25 mouse cellular contexts compared by ENCODE assay signal in the genomic region with DNA sequence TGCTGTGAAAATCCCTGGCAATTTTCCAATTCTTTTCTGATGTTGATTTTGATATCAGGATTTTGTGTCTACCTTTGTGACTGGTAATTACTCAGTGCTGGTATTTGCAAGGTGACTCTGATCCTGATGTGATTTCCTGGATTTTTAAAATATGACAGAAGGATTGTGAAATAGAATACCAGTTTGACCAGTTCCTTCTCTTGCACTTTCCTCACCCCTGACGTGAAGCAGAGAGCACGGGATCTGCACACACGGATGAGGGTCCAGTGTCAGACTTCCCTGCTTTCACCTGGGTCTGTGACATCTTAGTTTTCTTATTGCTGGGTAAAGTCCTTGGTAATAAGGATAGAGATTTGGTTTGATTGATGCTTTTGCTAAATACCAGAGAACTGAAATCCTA.
"Had no signal": no experiment of that assay in that cellular context is flagged by ENCODE, and none has a peak within 500 bp of the region (broad histone marks: within the 10 kb centered on the region; RNA-seq: fewer than 3 reads in every experiment).

No protein-coding gene starts in this region.

- H3K36me3 ChIP-seq: heart, embryonic 13.5 days; heart, embryonic 15.5 days; hindbrain, embryonic 13.5 days; hindbrain, embryonic 15.5 days; limb, embryonic 10.5 days; limb, embryonic 12.5 days; liver, embryonic 13.5 days had no signal

- H3K9me3 ChIP-seq: heart, embryonic 13.5 days; heart, embryonic 15.5 days; hindbrain, embryonic 13.5 days; hindbrain, embryonic 15.5 days; limb, embryonic 10.5 days; limb, embryonic 12.5 days; liver, embryonic 13.5 days had no signal

- H3K27ac ChIP-seq: gastrocnemius, adult 2 months; heart, adult 2 months; heart, embryonic 13.5 days; heart, embryonic 15.5 days; hindbrain, embryonic 13.5 days; hindbrain, embryonic 15.5 days; hindbrain, postnatal 0 days; layer of hippocampus, adult 2 months; left cerebral cortex, adult 2 months; limb, embryonic 10.5 days; limb, embryonic 12.5 days; liver, embryonic 13.5 days had no signal

- H3K27me3 ChIP-seq: heart, embryonic 13.5 days; heart, embryonic 15.5 days; hindbrain, embryonic 13.5 days; hindbrain, embryonic 15.5 days; limb, embryonic 12.5 days; liver, embryonic 13.5 days had no signal

- H3K4me3 ChIP-seq: gastrocnemius, adult 2 months; heart, adult 2 months; heart, embryonic 13.5 days; heart, embryonic 15.5 days; hindbrain, embryonic 13.5 days; hindbrain, embryonic 15.5 days; layer of hippocampus, adult 2 months; left cerebral cortex, adult 2 months; limb, embryonic 10.5 days; limb, embryonic 12.5 days; liver, embryonic 13.5 days had no signal

- ATAC-seq: hindbrain, postnatal 0 days had no signal

- DNase-seq: gastrocnemius, adult 2 months; gastrocnemius, postnatal 14 days; gastrocnemius, postnatal 36 days; heart, adult 11 months; heart, adult 2 months; heart, postnatal 14 days; heart, postnatal 36 days; kidney, adult 18-20 months; kidney, adult 8-10 months; kidney, postnatal 10 days; kidney, postnatal 25 days; kidney, postnatal 4 days; liver; liver, embryonic 13.5 days had no signal

- H3K4me1 ChIP-seq: heart, embryonic 13.5 days; heart, embryonic 15.5 days; hindbrain, embryonic 13.5 days; hindbrain, embryonic 15.5 days; limb, embryonic 10.5 days; limb, embryonic 12.5 days; liver, embryonic 13.5 days had no signal

- H3K4me2 ChIP-seq: heart, embryonic 11.5 days; heart, embryonic 13.5 days; heart, embryonic 15.5 days; hindbrain, embryonic 13.5 days; hindbrain, embryonic 15.5 days; limb, embryonic 12.5 days; liver, embryonic 11.5 days; liver, embryonic 13.5 days had no signal

- H3K9ac ChIP-seq: heart, embryonic 13.5 days; heart, embryonic 15.5 days; hindbrain, embryonic 13.5 days; hindbrain, embryonic 15.5 days; limb, embryonic 12.5 days; liver, embryonic 13.5 days had no signal
